In genomic region chr2:160872890-160873382, GRCm38 (mm10) we compare ENCODE assay signal across 8 mouse cellular contexts. TPM values are rescaled to one million over a fixed set of nuclear protein-coding genes. Genes with fewer than 3 reads are reported as not detected.
A peak's percentile ranks its signal among the peaks of the same experiment; 100 is the strongest.
DNase-seq lines count a peak whose midpoint lies in the region; ATAC-seq and TF ChIP-seq lines count a peak whose summit lies in the region.

Zhx3 (minus strand) TSS chr2:160872998.

- H3K27me3 ChIP-seq in erythroblast, embryonic 14.5 days (ENCODE audit: control insufficient read depth) = no peaks in the 10 kb centered on the region
- no peaks in the 10 kb centered on the region for H3K27me3 ChIP-seq in heart, embryonic 11.5 days (ENCODE audit: control insufficient read depth, insufficient read depth, low read length)
- no peaks in the 10 kb centered on the region for H3K27me3 ChIP-seq in kidney, embryonic 15.5 days
- no peaks in the 10 kb centered on the region for H3K27me3 ChIP-seq in liver, adult 2 months (ENCODE audit: control insufficient read depth, insufficient read depth, low read length)
- no peaks in the 10 kb centered on the region for H3K27me3 ChIP-seq in myocyte (ENCODE audit: control insufficient read depth, insufficient read depth, insufficient read length)
- H3K27me3 ChIP-seq in splenic B cell, adult 2 months (ENCODE audit: control insufficient read depth, insufficient read depth, low read length, poor library complexity, severe bottlenecking) = no peaks in the 10 kb centered on the region

- peak within 1 kb of the TSS; percentile 80 for H3K4me3 ChIP-seq in erythroblast, embryonic 14.5 days (replicated peaks)
- peak within 1 kb of the TSS; percentile 89 for H3K4me3 ChIP-seq in heart, embryonic 11.5 days (ENCODE audit: low read depth, low read length)
- peak within 1 kb of the TSS; percentile 95 for H3K4me3 ChIP-seq in kidney, embryonic 15.5 days (replicated peaks)
- H3K4me3 ChIP-seq in liver, adult 2 months (ENCODE audit: insufficient read depth, low read depth, low read length) = peak within 1 kb of the TSS; percentile 97
- H3K4me3 ChIP-seq in myocyte = peak within 1 kb of the TSS; percentile 36

- peaks cover 13% of the 10 kb centered on the region for H3K79me2 ChIP-seq in liver, adult 2 months (ENCODE audit: control insufficient read depth, insufficient read depth, low read length)
- peaks cover 15% of the 10 kb centered on the region for H3K79me2 ChIP-seq in myocyte (ENCODE audit: control insufficient read depth, insufficient read depth)

- H3K9ac ChIP-seq in heart, embryonic 11.5 days (ENCODE audit: low read depth, low read length) = peak within 1 kb of the TSS; percentile 84
- H3K9ac ChIP-seq in kidney, embryonic 15.5 days = peak within 1 kb of the TSS; percentile 98
- H3K9ac ChIP-seq in liver, adult 2 months (ENCODE audit: low read depth, low read length) = peak within 1 kb of the TSS; percentile 99

- no peaks in the 10 kb centered on the region for H3K36me3 ChIP-seq in erythroblast, embryonic 14.5 days (ENCODE audit: control insufficient read depth)
- H3K36me3 ChIP-seq in heart, embryonic 11.5 days (ENCODE audit: control insufficient read depth, insufficient read depth, low read length) = no peaks in the 10 kb centered on the region
- H3K36me3 ChIP-seq in kidney, embryonic 15.5 days = no peaks in the 10 kb centered on the region
- no peaks in the 10 kb centered on the region for H3K36me3 ChIP-seq in liver, adult 2 months (ENCODE audit: control insufficient read depth, insufficient read depth, low read length)
- no peaks in the 10 kb centered on the region for H3K36me3 ChIP-seq in myocyte (ENCODE audit: control insufficient read depth, insufficient read depth)
- no peaks in the 10 kb centered on the region for H3K36me3 ChIP-seq in splenic B cell, adult 2 months (ENCODE audit: control insufficient read depth, insufficient read depth, low read length, poor library complexity, severe bottlenecking)

- peak; percentile 52; the same call in 1 of the 2 replicates for TF ChIP-seq POLR2A in liver, adult 2 months (IDR thresholded peaks at IDR 0.05; ENCODE audit: extremely low read depth, insufficient read depth, low read length)
- TF ChIP-seq POLR2A in myocyte (IDR thresholded peaks at IDR 0.05; ENCODE audit: insufficient read length, low read depth) = peak; percentile 76

- H3K4me2 ChIP-seq in heart, embryonic 11.5 days = peak within 1 kb of the TSS; percentile 92
- H3K4me2 ChIP-seq in kidney, embryonic 15.5 days = peak within 1 kb of the TSS; percentile 83
- peak within 1 kb of the TSS; percentile 99 for H3K4me2 ChIP-seq in myocyte (ENCODE audit: low read depth)

- peak; percentile 84 for DNase-seq in brain, embryonic 18.5 days (ENCODE audit: low read depth, low spot score)
- peak; percentile 75 for DNase-seq in liver, adult 2 months (ENCODE audit: extremely low read depth, low read depth, low spot score)
- peak; percentile 93 for DNase-seq in splenic B cell, adult 2 months (ENCODE audit: low read depth, low spot score)

- ATAC-seq in CD4-positive, CD25-positive, alpha-beta regulatory T cell, adult 4 months = peak; percentile 88
- peak; percentile 96 for ATAC-seq in heart, embryonic 11.5 days (replicated peaks; ENCODE audit: insufficient number of reproducible peaks, low FRiP score, low TSS enrichment)
- peak; percentile 97 for ATAC-seq in kidney, embryonic 15.5 days (replicated peaks; ENCODE audit: low FRiP score)

- peak within 1 kb of the TSS; percentile 91 for H3K27ac ChIP-seq in heart, embryonic 11.5 days (ENCODE audit: low read depth, low read length)
- H3K27ac ChIP-seq in kidney, embryonic 15.5 days = peak within 1 kb of the TSS; percentile 98
- H3K27ac ChIP-seq in liver, adult 2 months (replicated peaks; ENCODE audit: insufficient read depth, low read depth, low read length) = peak within 1 kb of the TSS; percentile 99

- H3K9me3 ChIP-seq in erythroblast, embryonic 14.5 days (ENCODE audit: control insufficient read depth, low read length) = peaks cover 4% of the 10 kb centered on the region
- no peaks in the 10 kb centered on the region for H3K9me3 ChIP-seq in heart, embryonic 11.5 days (replicated peaks; ENCODE audit: control insufficient read depth, low read length)
- H3K9me3 ChIP-seq in kidney, embryonic 15.5 days (replicated peaks) = no peaks in the 10 kb centered on the region

- no peak for TF ChIP-seq CTCF in liver, adult 2 months (IDR thresholded peaks at IDR 0.05; ENCODE audit: low read depth, low read length)

- H3K4me1 ChIP-seq in erythroblast, embryonic 14.5 days (ENCODE audit: control insufficient read depth) = peaks cover 20% of the 10 kb centered on the region
- peaks cover 4% of the 10 kb centered on the region; the same call in 1 of the 2 replicates for H3K4me1 ChIP-seq in heart, embryonic 11.5 days (ENCODE audit: control insufficient read depth, insufficient read depth, low read length)
- peaks cover 20% of the 10 kb centered on the region for H3K4me1 ChIP-seq in kidney, embryonic 15.5 days
- H3K4me1 ChIP-seq in liver, adult 2 months (ENCODE audit: control insufficient read depth, insufficient read depth, low read length) = peaks cover 18% of the 10 kb centered on the region

- peak within 1 kb of the TSS; percentile 79 for H3ac ChIP-seq in myocyte (ENCODE audit: control insufficient read depth, insufficient read length)

- under 1% methylated on average over 47 of the region's 48 CpGs for WGBS in heart, embryonic 11.5 days (ENCODE audit: insufficient replicate concordance)
- WGBS in kidney, embryonic 15.5 days = under 1% methylated on average over 37 of the region's 48 CpGs
- 1% methylated on average over 43 of the region's 48 CpGs for WGBS in liver, adult 2 months

TF ChIP-seq in myocyte, 11 proteins besides CTCF, POLR2A, EP300 and RAD21:
- no peak for TF ChIP-seq USF1 (IDR thresholded peaks at IDR 0.05; ENCODE audit: low read depth)
- peak in 2 of 3 experiments; percentile 70 to 73 for TF ChIP-seq MYOD1 (IDR thresholded peaks at IDR 0.05; ENCODE audit: control insufficient read depth in 1 of 3, insufficient read length in 2 of 3, low read depth in 2 of 3)
- TF ChIP-seq MYOG (IDR thresholded peaks at IDR 0.05; ENCODE audit: control insufficient read depth in 1 of 3, insufficient read depth in 1 of 3, insufficient read length in 2 of 3, low read depth in 2 of 3) = peak in 1 of 3 experiments; percentile 18
- TF ChIP-seq CEBPB (IDR thresholded peaks at IDR 0.05; ENCODE audit: insufficient read depth, poor library complexity, severe bottlenecking) = no peak
- TF ChIP-seq REST (IDR thresholded peaks at IDR 0.05; ENCODE audit: insufficient read depth, insufficient read length) = no peak
- no peak for TF ChIP-seq MAX (IDR thresholded peaks at IDR 0.05; ENCODE audit: low read depth)
- TF ChIP-seq TCF12 (IDR thresholded peaks at IDR 0.05; ENCODE audit: insufficient read depth, poor library complexity, severe bottlenecking) = no peak
- TF ChIP-seq TCF3 (IDR thresholded peaks at IDR 0.05; ENCODE audit: insufficient read length, low read depth) = no peak
- TF ChIP-seq E2F4 (IDR thresholded peaks at IDR 0.05; ENCODE audit: insufficient read depth) = no peak
- TF ChIP-seq SRF (IDR thresholded peaks at IDR 0.05; ENCODE audit: control insufficient read depth, insufficient read length, low read depth) = no peak
- TF ChIP-seq POLR2AphosphoS2 (IDR thresholded peaks at IDR 0.05; ENCODE audit: insufficient read length, low read depth) = peak; percentile 87

RNA-seq across cellular contexts. Expression of gene Zhx3, which starts in this region (rescaled TPM):
- 10 to 100 TPM in 1 of 2 experiments, 1 to 10 TPM in 1; 8.3 to 11.5 TPM for polyA plus RNA-seq in CD4-positive, CD25-positive, alpha-beta regulatory T cell, adult 4 months (2017; shearing (Covaris generic))
- 0.04 and 0.06 TPM in 2 replicates for polyA plus RNA-seq in erythroblast, embryonic 14.5 days (2012)
- 5.1 and 6.2 TPM in 2 replicates for polyA plus RNA-seq in heart, embryonic 11.5 days (2014; fragmentation: Nextera tagmentation; extraction: Ambion mirVana)
- 13.9 and 14.5 TPM in 2 replicates for polyA plus RNA-seq in kidney, embryonic 15.5 days (2015; fragmentation: Nextera tagmentation; extraction: Ambion mirVana)
- total RNA-seq in liver, adult 2 months (2014; rRNA removed) = 33.5 and 45.3 TPM in 2 replicates
- polyA plus RNA-seq in liver, adult 2 months (2012; rRNA removed) = 11.9 and 12.3 TPM in 2 replicates
- 6.1 TPM for polyA plus RNA-seq in myocyte (2012; fragmentation: generic; extraction: Trizol)

Comparison
In these comparisons a context has a peak if more than half of its experiments do, and no peak if none do; other contexts are left out.
1. Peak in every context shown above with its lines: DNase-seq, ATAC-seq, H3K4me3 ChIP-seq and H3K27ac ChIP-seq.
2. H3K4me3 ChIP-seq: peak in every context shown above with its lines; median percentile 97 in liver, adult 2 months; 95 in kidney, embryonic 15.5 days; 89 in heart, embryonic 11.5 days; 80 in erythroblast, embryonic 14.5 days; 36 in myocyte.